Mouse (Mus musculus) embryo, embryonic 10.5 days (tissue): ENCODE results near the gene Yrdc.
A peak's percentile ranks its signal among the peaks of the same experiment; 100 is the strongest.

Experiments used
- DNase-seq: peaks from one replicate; pipeline ENCODE4 v3.0.0-alpha.2; 2015; ENCODE audit warnings: low spot score

The Yrdc gene

DNA sequence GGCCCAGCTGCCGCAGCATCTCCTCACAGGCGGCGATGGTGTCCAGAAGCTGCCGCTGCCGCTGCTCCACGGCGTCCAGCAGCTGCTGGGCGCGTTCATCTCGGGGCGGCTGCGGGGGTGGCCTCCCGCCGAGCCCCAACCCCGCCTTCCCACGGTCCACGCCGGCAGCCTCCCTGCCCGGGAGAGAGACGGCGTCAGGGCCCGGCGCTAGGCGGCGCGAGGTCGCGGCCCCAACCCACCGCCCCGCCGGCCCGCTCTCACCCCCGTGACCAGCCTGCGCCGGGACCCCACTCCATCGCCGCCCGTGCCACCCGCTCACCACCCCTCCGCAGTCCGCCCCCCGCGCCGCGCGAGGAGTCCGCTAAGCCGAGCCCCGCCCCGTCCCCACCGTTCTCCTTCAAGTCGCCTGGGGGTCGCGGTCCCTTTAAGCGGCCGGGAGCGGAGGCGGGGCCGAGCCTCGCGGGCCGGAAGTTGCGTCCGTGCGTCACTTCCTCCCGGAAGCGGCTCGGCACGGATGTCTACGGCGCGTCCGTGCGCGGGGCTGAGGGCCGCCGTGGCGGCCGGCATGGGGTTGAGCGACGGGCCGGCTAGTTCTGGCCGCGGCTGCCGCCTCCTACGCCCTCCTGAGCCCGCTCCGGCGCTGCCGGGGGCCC, at the start of gene Yrdc:
Gene Yrdc (plus strand): TSS at position 419 of the 653 bp plus-strand sequence.
- DNase-seq, result peak; percentile 96

DNA sequence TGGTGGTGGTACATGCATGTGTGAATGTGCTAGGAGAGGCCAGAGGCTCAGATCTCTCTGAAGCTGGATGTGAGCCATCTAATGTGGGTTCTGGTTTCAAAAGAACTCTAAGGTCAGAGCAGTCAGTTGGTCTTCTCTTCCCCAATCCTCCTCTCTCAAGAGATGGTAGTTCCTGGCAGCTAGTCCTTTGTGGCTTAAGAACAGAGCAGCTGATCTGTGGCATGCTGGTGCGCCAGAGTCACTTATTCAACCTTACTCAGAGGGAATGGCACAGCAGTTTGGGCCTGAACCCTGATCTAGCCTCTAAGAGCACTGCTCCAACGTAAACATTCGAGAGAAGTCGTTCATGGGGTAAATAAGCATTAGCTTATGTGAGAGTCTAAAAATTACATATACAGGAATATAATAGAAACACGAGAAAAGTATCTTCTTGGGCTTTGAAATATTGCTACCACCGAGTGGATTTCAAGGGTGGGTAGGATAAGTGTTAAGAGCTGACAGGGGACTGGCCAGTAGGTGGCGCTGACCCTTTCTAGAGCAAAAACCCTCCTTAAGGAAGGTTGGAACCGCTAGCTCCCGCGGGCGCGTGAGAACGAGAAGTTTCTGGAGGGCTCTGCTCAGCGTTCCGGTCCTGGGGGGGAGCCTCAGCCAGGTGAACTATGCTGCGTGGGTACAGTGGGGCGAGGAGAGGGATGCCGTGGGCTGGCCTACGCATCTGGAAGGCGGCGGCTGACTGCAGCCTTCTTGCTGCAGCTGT, 48.7 kb upstream of the Yrdc start, which contains the start of gene Mtf1:
Gene Mtf1 (plus strand): TSS at position 553 of the 757 bp plus-strand sequence.
- DNase-seq, result peak; percentile 95

DNA sequence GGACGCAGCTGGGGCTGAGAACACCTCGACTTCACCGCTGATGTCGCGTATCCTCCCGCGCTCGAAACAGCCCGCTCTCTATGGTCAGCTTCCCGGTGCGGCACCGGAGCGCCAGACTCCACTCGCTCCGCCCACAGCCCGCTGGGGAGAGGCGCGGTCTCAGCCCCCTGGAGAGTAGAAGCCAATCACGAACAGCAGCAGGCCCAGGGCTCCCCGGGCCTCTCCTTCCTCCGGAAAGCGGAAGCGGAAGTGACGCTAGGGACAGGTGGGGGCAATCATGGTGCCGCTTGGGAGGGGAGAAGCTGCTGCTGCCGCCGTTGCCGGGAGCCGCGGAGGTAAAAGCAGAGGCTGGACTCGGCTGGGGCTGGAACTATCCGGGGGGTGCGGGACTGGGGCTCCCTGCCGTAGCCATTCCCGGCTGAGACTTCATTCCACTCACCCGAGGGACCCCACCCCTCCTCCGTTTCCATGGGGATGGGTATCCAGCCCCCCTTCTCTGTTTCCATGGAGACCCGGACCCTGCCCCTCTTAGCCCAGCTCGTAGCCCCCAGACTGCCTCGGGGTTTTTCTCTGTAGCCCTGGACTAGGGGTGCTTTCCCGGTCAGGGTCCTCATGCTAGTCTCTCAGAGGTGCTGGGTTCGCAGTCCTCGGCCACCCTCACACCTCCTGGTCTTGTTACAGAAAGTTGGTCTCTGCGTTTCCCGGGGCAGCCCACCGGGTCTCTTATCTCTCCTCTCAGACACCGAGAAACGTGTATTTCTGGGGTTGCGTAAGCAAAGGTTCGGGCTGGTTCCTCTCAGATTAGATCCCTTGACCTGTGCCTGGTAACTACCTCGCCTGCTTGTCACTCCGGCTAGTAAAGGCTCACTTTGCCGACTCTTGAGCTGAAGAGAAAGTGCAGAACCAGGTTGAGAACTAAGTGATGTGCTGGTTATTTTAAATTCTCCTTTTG, 47.9 kb upstream of the Yrdc start:
- DNase-seq, result peak; percentile 98

DNA sequence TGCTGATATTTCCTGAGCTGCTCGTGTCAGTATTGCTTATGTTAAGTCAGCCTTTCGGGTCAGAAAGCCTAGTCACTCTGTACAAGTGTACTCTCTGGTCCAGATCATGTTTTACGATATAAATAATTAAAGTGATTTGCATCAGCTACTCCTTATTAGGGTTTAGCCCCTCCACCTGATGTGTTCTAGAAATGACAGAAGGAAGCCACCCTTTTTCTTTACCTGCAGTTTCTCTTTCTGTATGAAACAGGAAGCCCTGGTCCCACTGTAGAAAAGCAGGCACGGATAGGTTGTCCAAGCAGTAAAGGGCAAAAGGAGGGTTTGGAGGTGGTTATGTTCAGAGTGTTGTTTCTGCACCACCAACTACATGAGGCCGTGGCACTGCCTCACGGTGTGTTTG, 47.1 kb upstream of the Yrdc start:
- no peak for DNase-seq

DNA sequence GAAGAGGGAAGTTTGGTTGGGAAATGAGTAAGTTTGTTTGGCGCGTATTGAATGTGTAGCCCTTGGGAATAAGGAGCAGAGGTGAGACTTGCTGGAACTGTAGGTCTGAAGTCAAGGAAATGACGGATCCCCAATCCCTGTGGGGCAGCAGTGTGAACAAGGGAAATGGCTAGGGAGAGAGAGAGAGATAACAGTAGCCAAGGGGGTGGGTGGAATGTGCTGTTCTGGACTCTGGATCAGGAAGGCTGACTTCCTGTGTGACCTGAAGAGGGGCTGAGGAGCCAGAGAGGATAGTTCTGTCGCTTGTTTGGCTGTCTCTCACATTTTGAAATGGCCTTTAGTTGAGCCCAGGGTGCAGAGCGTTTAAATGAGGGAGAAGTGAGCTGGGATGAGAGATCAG, 42.0 kb upstream of the Yrdc start:
- DNase-seq, result no peak

DNA sequence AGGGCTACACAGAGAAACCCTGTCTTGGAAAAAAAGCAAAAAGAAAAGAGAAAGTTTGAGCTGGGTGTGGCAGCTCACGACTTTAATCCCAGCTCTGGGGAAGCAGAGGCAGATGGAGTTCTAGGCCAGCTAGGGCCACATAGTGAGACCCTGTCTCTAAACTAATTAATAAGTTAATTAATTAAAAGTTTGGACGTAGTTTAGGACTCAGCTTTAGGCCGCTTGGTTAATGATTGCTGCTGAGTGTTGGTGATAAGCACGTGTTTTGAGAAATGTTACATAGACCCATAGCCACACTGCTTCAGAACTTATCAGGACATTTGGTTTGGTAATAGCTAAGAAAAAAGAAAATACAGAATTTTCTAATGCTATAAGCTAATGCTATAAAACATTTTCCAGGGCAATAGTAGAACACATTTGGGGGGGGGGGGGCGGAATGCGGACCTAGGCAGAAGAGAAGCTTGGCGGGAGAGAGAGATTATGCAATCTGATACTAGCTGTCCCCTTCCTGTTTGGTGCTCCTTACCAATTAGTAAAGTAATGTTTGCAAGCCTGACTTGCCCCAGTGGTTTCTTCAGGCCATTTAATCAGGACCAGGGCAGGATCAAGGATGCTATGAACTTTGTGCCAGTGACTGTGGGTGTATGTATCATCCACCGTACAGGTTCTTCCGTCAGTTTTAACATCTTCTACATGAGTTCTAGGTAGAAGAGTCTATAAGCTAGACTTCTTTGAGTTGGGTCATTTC, 41.2 kb upstream of the Yrdc start:
- no peak for DNase-seq

DNA sequence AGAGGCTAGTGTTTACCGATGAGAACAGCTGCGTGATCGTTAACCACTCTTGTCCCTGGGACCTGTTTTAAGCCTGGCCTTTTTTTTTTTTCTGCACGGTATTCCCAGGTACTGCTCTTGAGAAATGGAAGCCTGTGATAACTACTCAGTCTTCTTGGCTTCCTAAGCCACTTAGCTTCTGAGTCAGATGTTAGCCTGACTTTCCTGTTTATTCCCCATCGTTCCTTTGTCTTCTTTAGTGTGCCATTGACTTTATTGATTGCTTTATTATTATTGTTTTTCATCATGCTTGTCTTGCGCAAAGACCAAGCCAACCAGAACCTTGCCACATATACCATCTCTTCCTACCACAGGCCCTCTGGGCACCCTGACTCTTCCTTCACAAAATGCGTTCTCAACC, 40.4 kb upstream of the Yrdc start:
- DNase-seq, result no peak

DNA sequence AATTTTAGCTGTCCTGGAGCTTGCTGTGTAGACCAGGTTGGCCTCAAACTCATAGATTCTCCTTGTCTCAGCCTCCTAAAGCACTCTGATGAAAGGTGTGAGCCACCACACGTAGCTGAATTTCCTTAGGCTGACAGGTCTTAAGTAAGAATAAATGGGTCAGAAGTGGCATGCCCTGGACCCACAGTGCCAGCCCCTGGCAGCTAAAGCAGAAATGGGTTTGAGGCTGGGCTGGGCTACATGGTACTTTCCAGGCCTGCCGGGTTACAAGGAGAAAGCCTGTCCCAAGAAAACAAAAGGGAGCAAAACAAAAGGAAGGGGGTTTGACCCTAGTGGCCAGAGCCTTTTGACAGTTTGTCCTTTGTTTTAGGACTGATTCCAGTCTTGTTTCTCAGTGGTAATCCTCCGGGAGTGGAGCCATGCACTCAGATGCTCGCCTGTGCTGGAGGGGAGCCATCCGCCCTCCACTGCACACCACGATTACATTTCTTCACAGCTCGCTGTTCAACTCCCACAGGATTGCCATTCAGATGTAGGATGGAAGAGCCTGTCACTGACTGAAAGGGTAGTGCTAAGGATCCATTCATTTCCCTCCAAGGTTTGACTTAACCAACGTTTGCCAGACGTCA, 39.0 kb upstream of the Yrdc start:
- DNase-seq, result peak; percentile 2

DNA sequence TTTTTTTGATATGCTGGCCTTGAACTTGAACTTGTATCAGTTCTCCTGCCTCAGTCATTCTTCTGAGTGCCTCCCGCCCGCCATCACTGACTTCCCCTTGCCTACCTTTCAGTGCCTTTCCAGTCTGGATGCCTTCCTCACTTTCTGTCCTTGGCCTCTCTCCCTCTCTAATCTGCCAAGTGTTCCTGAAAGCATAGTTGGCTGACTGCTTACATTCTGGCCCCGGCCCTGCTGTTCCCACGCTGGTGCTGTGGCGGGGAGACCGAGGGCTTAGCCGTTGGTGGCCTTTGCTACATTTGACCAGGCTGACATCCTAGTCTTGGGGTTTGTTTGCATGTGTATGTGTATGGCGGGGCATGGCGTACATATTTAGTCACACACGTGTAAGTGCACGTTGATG, 34.6 kb upstream of the Yrdc start:
- DNase-seq, result no peak

DNA sequence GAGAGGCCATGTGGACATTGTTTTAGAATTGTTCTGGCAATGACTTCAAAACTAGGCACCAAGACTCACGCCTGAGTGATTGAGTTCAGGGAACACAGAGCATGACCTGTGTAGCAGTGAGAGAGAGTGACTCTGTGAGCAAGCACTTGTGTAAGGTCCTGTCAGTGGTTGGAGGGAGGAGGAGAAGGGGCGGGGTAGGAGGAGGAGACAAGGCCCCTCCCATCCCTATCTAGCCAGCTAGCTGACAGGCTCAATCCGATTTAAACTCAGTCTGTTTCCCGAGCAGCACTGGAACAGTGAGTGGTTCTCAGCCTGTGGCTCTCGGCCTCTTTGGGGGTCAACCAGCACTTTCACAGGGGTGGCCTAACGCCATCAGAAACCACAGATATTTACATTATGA, 32.7 kb upstream of the Yrdc start:
- DNase-seq, result peak; percentile 62

DNA sequence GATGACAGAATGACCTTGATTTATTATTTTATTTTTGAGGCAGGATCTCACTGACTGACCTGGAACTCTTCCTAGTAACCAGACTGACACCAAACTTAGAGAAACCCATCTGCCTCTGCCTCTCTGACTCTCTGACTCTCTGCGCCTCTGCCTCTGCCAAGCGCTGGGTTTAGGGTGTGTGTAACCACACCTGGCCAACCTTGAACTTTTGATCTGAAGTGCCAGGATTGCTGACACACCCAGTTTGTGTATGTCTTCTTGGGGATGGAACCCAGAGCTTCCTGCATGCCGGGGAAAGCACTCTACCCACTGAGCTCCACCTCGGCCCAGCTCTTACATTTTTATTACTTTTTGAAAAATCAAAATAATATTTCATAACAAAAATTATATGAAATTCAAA, 31.6 kb upstream of the Yrdc start:
- no peak for DNase-seq

DNA sequence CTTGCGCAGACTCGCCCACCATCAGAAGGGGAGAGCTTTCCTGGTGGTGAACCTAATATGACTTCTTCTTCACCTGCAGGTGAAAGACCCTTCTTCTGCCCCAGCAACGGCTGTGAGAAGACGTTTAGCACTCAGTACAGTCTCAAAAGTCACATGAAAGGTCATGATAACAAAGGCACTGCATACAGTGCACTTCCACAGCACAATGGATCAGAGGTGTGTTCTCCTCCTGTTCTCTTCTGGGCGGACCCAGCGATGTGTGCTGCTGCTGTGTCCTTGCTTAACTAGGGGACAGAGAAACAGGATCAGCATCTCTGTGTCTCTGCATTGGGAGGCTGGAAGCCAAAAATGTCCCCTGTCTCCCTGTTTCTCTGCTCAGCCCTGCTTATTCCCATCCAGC, 25.5 kb upstream of the Yrdc start:
- no peak for DNase-seq

DNA sequence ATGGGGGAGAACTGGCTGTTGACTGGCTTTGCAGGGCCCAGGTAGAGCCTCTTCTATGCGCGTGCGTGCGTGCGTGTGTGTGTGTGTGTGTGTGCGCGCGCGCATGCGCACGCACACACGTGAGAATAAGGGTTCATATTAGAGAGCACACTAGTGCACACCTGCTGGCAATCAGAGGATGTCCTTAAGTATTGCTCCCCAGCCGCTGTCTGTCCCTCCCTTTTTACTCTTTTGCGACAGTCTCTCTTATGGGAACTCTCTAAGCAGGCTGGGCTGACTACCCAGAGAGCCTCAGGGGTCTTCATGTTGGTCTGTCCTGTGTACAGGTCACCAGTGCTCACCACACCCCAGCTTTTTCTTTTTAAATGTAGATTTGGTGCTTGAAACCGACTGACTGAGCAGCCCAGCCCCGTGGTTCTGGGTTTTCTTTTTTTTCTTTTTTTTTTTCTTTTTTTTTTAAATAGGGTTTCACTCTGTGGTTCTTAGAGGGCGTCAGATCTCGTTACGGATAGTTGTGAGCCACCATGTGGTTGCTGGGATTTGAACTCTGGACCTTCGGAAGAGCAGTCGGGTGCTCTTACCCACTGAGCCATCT, 25.0 kb upstream of the Yrdc start:
- DNase-seq, result no peak

DNA sequence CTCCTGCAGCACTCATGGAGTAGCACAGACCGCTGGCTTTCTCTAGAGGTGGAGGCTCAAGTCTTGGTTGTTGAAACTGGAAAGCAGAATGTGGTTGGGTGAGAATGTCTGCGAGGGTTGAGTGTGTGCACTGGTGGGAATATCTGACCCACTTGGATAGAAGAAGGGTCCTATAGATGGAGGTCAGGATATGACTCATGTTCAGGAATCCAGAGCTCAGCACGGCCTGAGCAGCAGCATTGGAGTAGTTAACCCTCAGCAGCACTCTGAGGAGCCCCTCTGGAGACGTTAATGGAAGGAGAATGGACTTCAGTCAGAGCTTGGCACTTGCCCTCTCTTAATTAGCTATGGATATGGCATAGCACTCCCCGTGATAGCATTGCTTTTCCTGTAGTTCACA, 20.8 kb upstream of the Yrdc start:
- DNase-seq, result no peak

DNA sequence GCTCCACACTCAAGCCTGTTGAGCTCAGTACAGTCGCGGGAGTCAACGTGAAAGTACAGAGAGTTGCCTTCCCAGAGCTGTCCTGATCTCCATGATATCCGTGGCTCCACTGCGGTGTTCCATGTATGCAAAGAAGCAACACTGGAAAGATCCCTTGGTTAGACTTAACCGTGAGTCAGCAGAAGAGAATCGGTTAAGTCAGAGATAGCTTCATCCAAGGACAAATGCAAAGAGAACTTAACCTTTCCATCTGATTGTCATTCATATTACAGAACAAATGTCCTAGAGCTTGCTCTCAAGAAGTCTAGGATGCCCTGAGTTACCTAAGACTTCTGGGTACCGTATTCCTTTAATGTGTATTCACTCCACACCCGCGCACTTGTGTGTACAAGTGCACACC, 17.7 kb upstream of the Yrdc start:
- no peak for DNase-seq

DNA sequence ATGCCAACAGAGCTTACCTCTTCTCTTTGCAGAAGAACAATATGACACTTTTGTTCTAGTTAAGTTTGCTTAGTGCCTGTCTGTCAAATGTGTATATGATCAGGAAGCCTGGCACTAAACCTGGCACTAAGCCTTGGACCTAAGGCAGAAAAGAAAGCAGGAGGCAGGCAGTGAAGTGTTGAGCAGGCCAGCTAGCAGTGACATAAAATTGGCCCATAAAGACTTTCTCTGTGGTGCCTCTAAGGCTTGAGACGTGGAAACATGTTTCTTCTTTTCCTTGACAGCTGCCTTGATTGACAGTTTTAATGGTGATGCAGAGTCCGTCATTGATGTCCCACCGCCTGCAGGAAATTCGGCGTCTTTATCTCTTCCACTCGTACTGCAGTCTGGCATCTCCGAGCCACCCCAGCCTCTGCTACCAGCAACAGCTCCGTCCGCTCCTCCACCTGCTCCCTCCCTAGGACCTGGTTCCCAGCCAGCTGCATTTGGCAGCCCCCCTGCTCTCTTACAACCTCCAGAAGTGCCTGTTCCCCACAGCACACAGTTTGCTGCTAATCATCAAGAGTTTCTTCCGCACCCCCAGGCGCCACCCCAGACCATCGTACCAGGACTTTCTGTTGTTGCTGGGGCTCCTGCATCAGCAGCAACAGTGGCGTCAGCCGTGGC, 12.3 kb upstream of the Yrdc start:
- DNase-seq, result no peak

DNA sequence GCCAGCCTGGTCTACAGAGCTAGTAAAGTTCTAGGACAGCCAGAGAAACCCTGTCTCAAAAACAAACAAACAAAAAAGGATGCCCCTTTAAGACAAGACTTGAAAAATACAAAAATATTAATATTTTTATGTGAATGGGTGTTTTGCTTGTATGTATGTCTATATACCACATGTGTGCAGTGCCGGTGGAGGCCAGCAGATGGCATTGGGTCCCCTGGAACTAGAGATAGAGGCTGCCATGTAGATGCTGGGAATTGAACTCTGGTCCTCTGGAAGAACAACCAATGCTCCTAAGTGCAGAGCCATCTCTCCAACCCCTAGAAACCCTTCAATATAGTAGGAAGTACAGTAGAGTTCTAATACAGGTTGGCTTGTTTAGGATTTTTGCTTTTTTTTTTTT, 9.5 kb upstream of the Yrdc start:
- no peak for DNase-seq

DNA sequence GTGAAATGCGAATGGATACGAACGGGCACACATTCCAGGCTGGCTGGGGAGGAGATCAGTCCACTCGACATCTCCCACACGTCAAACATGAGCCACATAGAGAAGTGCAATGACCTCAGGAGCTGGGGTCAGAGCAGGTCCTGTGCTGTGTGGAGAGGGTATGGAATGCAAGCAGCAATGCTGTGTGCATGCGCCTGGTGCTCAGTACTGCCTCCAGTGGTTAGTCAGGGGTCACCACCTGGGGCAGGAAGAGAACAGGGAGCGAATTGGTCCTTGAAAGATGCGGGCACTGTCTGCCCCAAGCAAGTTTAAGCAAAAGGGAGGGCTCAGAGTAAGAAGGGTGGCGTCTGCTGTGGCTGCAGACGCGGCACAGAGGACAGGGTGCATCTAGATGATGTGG, 7.0 kb upstream of the Yrdc start:
- peak; percentile 66 for DNase-seq

DNA sequence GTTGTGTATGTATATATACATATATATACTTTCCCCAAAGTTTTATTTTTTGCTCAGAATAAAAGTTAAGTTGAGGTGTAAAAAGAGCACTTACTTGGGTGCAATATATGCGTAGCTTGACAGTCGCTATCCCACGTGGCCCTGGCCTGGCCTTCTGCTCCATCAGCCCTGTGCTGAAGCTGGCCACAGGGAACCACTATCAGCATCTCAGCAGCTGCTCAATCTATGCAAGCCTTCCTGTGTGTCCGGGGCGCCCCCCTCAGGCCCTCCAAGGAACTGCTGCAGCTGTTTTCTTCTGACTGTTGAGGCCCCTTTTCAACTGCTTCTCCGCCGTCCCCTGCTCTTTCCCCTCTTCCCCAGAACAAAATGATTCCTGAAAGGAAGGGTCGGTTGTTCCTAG, 2.9 kb upstream of the Yrdc start:
- DNase-seq, result peak; percentile 90

DNA sequence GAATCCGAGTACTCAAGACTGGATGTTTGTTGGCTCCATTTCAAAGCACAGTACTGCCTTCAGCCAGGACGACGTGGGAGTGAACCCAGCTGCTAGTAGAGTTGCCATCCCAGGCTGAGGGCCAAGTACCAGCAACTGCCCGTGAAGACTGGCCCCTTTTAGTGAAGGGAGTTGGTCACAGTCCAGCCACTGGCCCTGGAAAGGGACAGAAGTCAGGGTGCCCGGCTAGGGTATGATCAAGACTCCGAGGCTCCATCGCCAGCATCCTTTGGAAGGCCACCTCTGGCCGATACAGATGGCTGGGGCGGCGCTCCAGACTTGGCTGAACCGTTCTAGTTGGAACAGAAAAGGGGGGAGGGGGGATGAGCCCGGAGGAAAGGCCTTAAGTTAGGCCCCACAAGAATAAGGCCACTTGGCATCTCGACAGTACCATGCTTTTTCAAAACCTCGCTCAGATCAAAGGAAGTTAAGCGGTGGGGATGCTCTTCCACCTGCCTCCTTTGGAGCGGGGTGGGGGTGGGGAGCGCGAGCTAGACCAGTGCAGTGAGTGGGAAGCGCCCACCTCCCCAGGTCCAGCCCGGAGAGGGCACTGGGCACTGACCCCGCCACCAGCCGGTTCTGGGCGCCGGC, 733 bp upstream of the Yrdc start:
- peak; percentile 70 for DNase-seq
